Mouse (Mus musculus) kidney, embryonic 14.5 days (tissue): ENCODE measurements around the gene Stom. TPM values are rescaled to one million over a fixed set of nuclear protein-coding genes. Genes with fewer than 3 reads are reported as not detected.

Experiments used
- ATAC-seq: fragments of 200-750 bp; cut with Nextera tagmentation; 2 replicates; pipeline ENCODE4 v1.8.0; 2017; ENCODE audit warnings: moderate number of reproducible peaks, mild to moderate bottlenecking, moderate TSS enrichment, moderate library complexity; ENCODE audit not compliant: low FRiP score, low TSS enrichment
- H3K27ac ChIP-seq: fragments of 300-500 bp; sonication (generic); 2 replicates; pipeline ENCODE4 v1.5.1; 2014; ENCODE audit warnings: low read depth, mild to moderate bottlenecking, low read length, moderate library complexity, mixed read lengths
- H3K27me3 ChIP-seq: fragments of 300-500 bp; sonication (generic); 2 replicates; pipeline ENCODE4 v1.6.1; 2014; ENCODE audit warnings: mild to moderate bottlenecking, low read length; ENCODE audit not compliant: control insufficient read depth, insufficient read depth
- H3K36me3 ChIP-seq: fragments of 300-500 bp; sonication (generic); 2 replicates; pipeline ENCODE4 v1.6.1; 2014; ENCODE audit warnings: low read length, mixed read lengths; ENCODE audit not compliant: control insufficient read depth, insufficient read depth
- H3K4me1 ChIP-seq: fragments of 300-500 bp; sonication (generic); 2 replicates; pipeline ENCODE4 v1.6.1; 2014; ENCODE audit warnings: low read length, mixed read lengths; ENCODE audit not compliant: control insufficient read depth, insufficient read depth
- H3K4me2 ChIP-seq: fragments of 300-500 bp; sonication (generic); replicated peaks from 2 replicates; pipeline ENCODE4 v1.6.1; 2014; ENCODE audit warnings: low read depth, mild to moderate bottlenecking, low read length
- H3K4me3 ChIP-seq: fragments of 300-500 bp; sonication (generic); 2 replicates; pipeline ENCODE4 v1.5.1; 2014; ENCODE audit warnings: mild to moderate bottlenecking, low read length
- H3K9ac ChIP-seq: fragments of 300-500 bp; sonication (generic); 2 replicates; pipeline ENCODE4 v1.6.1; 2014; ENCODE audit warnings: low read depth, mild to moderate bottlenecking, low read length, moderate library complexity
- H3K9me3 ChIP-seq: fragments of 300-500 bp; sonication (generic); 2 replicates; pipeline ENCODE4 v1.6.1; 2016; ENCODE audit warnings: low read length; ENCODE audit not compliant: control insufficient read depth
- WGBS: fragments of 180-500 bp; shearing (Covaris S2); extraction: QIAGEN DNeasy Blood & Tissue Kit; methylation state at CpG from one replicate; pipeline ENCODE4 v1.1.7; 2014; 5-methylcytosine and 5-hydroxymethylcytosine counted together
- polyA plus RNA-seq: library from polyadenylated mRNA; unstranded; fragments of >200 nt; fragmentation: Nextera tagmentation; extraction: Ambion mirVana; gene quantifications from 2 replicates; pipeline ENCODE4 v1.2.1, GENCODE M21; 2014

Gene Stom
- polyA plus RNA-seq, 1 experiment from 2014 or later = 18.8 TPM

GRCm38 (mm10) chr2:35308166-35308565 is 28.6 kb downstream of the Stom start:
- Histone ChIP-seq H3K9ac (no peak overlapping the region), H3K4me1 (no peaks in the 10 kb centered on the region), H3K9me3 (no peaks in the 10 kb centered on the region), H3K4me3 (no peak overlapping the region), H3K27me3 (no peaks in the 10 kb centered on the region), H3K27ac (no peak overlapping the region), H3K36me3 (no peaks in the 10 kb centered on the region; the same call in 1 of the 2 replicates), H3K4me2 (no peak overlapping the region)
- no peak for ATAC-seq
- 31% methylated on average over 1 of the region's 1 CpGs for WGBS

DNA sequence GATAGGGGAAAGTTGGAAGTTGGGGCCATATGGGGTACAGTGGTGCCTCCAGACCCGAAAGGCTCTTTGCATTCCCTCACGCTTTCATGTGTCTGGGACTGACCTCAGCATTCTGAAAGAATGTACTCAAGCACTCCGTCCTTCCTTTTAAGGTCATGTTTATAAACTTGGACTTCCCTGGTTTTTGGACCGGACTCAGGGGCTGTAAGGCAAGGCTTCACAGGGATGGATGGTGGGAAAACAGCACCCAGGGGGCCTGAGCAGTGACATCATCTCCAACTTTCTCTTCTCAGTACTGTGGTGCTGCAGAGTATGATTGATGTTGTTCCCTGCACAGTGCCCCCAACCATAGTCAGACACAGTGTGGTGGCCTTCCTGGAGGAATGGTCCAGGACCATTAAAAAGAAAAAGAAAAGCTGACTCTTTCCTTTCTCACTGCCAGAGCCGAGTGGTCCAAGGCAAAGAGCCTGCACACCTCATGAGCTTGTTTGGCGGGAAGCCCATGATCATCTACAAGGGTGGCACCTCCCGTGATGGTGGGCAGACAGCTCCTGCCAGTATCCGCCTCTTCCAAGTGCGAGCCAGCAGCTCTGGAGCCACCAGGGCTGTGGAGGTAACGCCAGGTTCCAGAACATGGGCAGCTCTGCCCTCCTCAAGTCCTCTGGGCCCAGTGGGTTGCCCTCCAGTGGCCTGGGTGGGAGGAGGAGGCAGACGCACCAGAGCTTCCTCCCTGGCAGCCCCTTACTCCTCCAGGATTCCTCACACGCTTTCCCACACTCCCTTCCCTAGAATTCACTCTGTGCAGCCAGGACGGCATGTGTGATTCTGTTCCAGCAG is 34.5 kb downstream of the Stom start:
- no peak; the same call in 1 of the 2 replicates for ATAC-seq
- no peaks in the 10 kb centered on the region for H3K27me3 ChIP-seq
- H3K9me3 ChIP-seq = no peaks in the 10 kb centered on the region
- WGBS = 68% methylated on average over 13 of the region's 13 CpGs
- H3K4me3 ChIP-seq = no peak overlapping the region
- no peak overlapping the region; the same call in 1 of the 2 replicates for H3K27ac ChIP-seq
- no peaks in the 10 kb centered on the region; the same call in 1 of the 2 replicates for H3K36me3 ChIP-seq
- H3K4me1 ChIP-seq = peaks cover 8% of the 10 kb centered on the region; the same call in 1 of the 2 replicates
- H3K9ac ChIP-seq = no peak overlapping the region
- H3K4me2 ChIP-seq = no peak overlapping the region

- no peak for ATAC-seq
- Histone ChIP-seq H3K4me3 (no peak overlapping the region), H3K27ac (no peak overlapping the region), H3K27me3 (no peaks in the 10 kb centered on the region), H3K4me1 (peaks cover 8% of the 10 kb centered on the region; the same call in 1 of the 2 replicates), H3K36me3 (no peaks in the 10 kb centered on the region; the same call in 1 of the 2 replicates), H3K9ac (no peak overlapping the region), H3K9me3 (no peaks in the 10 kb centered on the region), H3K4me2 (no peak overlapping the region)
- WGBS = 90% methylated on average over 2 of the region's 2 CpGs
Measured at GRCm38 (mm10) chr2:35299437-35299836, 37.3 kb downstream of the Stom start.

DNA sequence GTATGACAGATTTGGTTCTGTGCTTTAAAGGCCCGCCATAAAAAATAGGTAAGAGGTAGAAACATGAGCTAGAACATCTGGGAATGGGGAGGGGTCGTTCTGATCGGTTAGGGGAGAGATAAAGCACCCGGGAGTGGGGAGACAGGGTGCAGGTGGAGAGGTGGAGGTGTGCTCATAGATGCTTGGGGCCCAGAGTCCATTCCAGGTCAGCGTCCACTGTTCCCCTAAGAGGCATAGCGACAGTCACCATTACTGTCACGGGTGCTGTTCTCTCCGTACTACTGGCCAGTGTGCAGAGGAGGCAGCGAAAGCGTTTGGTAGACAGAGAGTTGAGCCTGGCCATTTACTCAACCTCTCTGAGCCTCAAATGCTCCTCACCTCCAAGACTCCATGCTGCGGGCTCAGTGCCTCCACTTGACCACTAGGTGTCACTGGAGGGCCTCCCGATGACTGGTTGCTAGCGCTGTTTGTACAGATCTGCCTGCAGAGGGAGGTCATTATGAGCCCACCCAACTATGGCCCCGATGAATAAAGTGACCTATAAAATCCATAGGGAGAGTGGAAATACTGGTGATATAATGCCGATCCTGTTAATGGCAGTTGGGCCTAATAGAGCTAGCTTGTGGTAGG is 39.0 kb downstream of the Stom start:
- H3K36me3 ChIP-seq = no peaks in the 10 kb centered on the region; the same call in 1 of the 2 replicates
- peaks cover 8% of the 10 kb centered on the region; the same call in 1 of the 2 replicates for H3K4me1 ChIP-seq
- 26% methylated on average over 15 of the region's 15 CpGs for WGBS
- H3K27ac ChIP-seq = no peak overlapping the region
- H3K9ac ChIP-seq = no peak overlapping the region
- no peaks in the 10 kb centered on the region for H3K9me3 ChIP-seq
- H3K4me2 ChIP-seq = no peak overlapping the region
- ATAC-seq = peak; percentile 25
- no peak overlapping the region for H3K4me3 ChIP-seq
- no peaks in the 10 kb centered on the region for H3K27me3 ChIP-seq

GRCm38 (mm10) chr2:35293291-35293690 is 43.5 kb downstream of the Stom start:
- H3K9ac ChIP-seq = no peak overlapping the region
- H3K27ac ChIP-seq = no peak overlapping the region
- H3K36me3 ChIP-seq = no peaks in the 10 kb centered on the region; the same call in 1 of the 2 replicates
- no peaks in the 10 kb centered on the region for H3K27me3 ChIP-seq
- no peak for ATAC-seq
- no peaks in the 10 kb centered on the region for H3K9me3 ChIP-seq
- H3K4me3 ChIP-seq = no peak overlapping the region
- H3K4me2 ChIP-seq = no peak overlapping the region
- WGBS = 91% methylated on average over 8 of the region's 8 CpGs
- H3K4me1 ChIP-seq = no peaks in the 10 kb centered on the region

DNA sequence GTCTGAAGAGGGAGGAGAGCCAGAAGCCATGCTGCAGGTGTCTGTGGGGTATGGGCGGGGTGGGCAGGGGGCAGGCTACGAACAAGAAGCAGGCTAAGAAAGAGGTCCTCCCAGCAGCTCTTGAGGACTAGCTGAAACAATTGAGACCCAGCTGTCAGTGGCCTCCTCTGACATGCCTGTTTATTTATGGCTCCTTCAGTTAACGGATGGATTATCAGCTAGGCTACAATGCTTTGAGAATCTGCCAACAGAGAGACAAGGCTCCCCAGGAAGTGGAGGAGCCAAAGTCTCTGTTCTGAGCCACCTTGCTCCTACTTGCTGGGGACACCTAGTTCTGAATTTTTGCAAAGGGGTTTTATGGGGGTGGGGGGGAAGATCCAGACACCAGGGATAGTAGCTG is 44.1 kb downstream of the Stom start:
- H3K4me2 ChIP-seq = no peak overlapping the region
- ATAC-seq = no peak
- H3K9ac ChIP-seq = no peak overlapping the region
- H3K4me3 ChIP-seq = no peak overlapping the region
- 69% methylated on average over 3 of the region's 3 CpGs for WGBS
- H3K27me3 ChIP-seq = no peaks in the 10 kb centered on the region
- no peak overlapping the region for H3K27ac ChIP-seq
- H3K4me1 ChIP-seq = no peaks in the 10 kb centered on the region
- no peaks in the 10 kb centered on the region for H3K9me3 ChIP-seq
- H3K36me3 ChIP-seq = no peaks in the 10 kb centered on the region; the same call in 1 of the 2 replicates

DNA sequence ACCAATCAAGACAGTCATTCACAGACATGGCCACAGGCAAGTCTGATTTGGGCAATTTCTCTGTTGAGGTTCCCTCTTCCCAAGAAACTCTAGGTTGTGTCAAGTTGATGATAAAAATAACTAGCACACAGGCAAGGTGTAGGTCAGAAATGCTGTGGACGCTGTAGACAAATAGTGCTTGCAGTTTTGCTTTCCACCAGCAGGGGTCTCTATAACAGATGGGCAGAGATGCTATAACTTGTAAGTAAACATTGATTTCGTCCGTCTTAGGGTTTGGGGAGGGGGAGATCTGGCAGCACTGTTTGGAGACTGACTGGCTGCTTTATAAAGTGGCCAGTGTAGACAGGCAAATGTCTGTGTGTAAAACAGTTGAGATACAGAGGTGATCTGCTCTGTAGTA is 44.9 kb downstream of the Stom start:
- 16% methylated on average over 3 of the region's 3 CpGs for WGBS
- no peak overlapping the region for H3K4me2 ChIP-seq
- ATAC-seq = no peak

DNA sequence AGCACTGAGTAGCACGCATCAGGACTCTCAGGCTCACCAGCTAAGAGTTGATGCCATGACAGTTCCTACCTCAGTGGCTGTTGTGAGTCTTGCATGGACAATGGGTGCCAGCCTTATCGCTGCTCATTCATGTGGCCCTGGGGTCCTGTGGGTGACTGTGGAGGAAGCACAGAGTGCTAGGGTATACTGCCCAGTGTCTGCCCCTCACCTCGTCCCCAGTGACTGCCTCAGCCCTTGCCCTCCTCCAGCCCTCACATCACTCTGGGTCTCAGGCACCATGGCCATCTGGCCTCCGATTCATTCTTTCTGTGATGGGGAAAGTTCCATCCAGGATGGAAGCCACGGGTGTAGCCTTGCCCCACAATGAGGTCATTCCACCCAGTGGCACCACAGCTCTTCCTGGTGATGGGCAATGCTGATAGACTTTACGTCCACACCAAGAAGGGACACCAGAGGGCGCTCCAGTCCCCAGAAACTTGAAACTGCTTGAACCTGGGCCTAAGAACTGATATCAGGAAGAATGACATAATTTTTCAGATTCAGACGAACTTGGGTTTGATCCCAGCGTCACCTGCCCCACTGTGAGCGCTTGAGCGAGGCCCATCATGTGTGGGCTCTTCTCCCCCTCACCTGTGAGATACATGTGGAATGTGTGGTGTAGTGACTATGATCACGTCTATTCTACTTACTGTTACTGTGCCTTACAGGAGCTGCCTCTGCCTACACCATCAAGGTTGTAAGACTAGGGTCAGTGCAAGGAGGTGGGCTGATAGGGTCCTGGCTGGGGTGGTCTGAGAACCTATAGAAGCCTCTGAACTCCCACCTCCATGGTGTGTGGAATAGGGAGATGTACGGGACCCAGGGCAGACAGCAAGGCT is 47.8 kb downstream of the Stom start:
- H3K4me2 ChIP-seq = no peak overlapping the region
- ATAC-seq = peak; percentile 21; the same call in 1 of the 2 replicates
- no peaks in the 10 kb centered on the region for H3K36me3 ChIP-seq
- WGBS = 45% methylated on average over 13 of the region's 13 CpGs
- H3K9me3 ChIP-seq = no peaks in the 10 kb centered on the region
- H3K27me3 ChIP-seq = no peaks in the 10 kb centered on the region
- no peaks in the 10 kb centered on the region for H3K4me1 ChIP-seq
- no peak overlapping the region for H3K27ac ChIP-seq
- H3K9ac ChIP-seq = no peak overlapping the region
- H3K4me3 ChIP-seq = no peak overlapping the region

More for the DNA sequence above, 44.9 kb downstream of the Stom start:
- Histone ChIP-seq H3K9me3 (no peaks in the 10 kb centered on the region), H3K27ac (no peak overlapping the region), H3K9ac (no peak overlapping the region), H3K4me3 (no peak overlapping the region), H3K36me3 (no peaks in the 10 kb centered on the region), H3K4me1 (no peaks in the 10 kb centered on the region), H3K27me3 (no peaks in the 10 kb centered on the region)
